Mouse (Mus musculus) activated CD4-positive, CD25-positive, alpha-beta regulatory T cell, adult 4 months (primary cell): ENCODE results near the gene Fam20b. TPM values are rescaled to one million over a fixed set of nuclear protein-coding genes. Genes with fewer than 3 reads are reported as not detected.

Experiments used
- ATAC-seq: one replicate; pipeline ENCODE4 v1.8.0; 2017
- polyA plus RNA-seq, 2 experiments: library from polyadenylated mRNA; unstranded; fragments of 100-300 nt; shearing (Covaris generic); gene quantifications; one replicate each; pipeline ENCODE4 v1.2.1; 2017

The Fam20b gene
- polyA plus RNA-seq, 2 experiments from 2014 or later: 11.2 to 12.4 TPM

GRCm38 (mm10) chr1:156727234-156728108, 8.6 kb upstream of the Fam20b start:
- no peak for ATAC-seq

- ATAC-seq: no peak
Observed at GRCm38 (mm10) chr1:156722089-156722488, 3.2 kb upstream of the Fam20b start.

- ATAC-seq: no peak
Observed at GRCm38 (mm10) chr1:156720046-156720445, 1.2 kb upstream of the Fam20b start.

- peak; percentile 43 for ATAC-seq
Observed at GRCm38 (mm10) chr1:156718286-156718949, 468 bp downstream of the Fam20b start.

GRCm38 (mm10) chr1:156717751-156718285, 1.1 kb downstream of the Fam20b start:
- no peak for ATAC-seq

- ATAC-seq: no peak
Observed at GRCm38 (mm10) chr1:156716681-156717080, 2.2 kb downstream of the Fam20b start.

- peak; percentile 46 for ATAC-seq
Observed at GRCm38 (mm10) chr1:156710472-156711098, 8.3 kb downstream of the Fam20b start.

- no peak for ATAC-seq
Observed at GRCm38 (mm10) chr1:156708672-156709071, 10.2 kb downstream of the Fam20b start.

- ATAC-seq: no peak
Observed at GRCm38 (mm10) chr1:156705696-156706285, 13.1 kb downstream of the Fam20b start.

GRCm38 (mm10) chr1:156703444-156703843, 15.4 kb downstream of the Fam20b start:
- ATAC-seq: no peak

- ATAC-seq: no peak
Observed at GRCm38 (mm10) chr1:156702151-156702550, 16.7 kb downstream of the Fam20b start.

GRCm38 (mm10) chr1:156686025-156686661, 32.7 kb downstream of the Fam20b start:
- no peak for ATAC-seq

GRCm38 (mm10) chr1:156679599-156679998, 39.3 kb downstream of the Fam20b start:
- ATAC-seq: no peak

GRCm38 (mm10) chr1:156677230-156677629, 41.7 kb downstream of the Fam20b start:
- no peak for ATAC-seq

- ATAC-seq: no peak
Observed at GRCm38 (mm10) chr1:156676596-156676995, 42.3 kb downstream of the Fam20b start.

- no peak for ATAC-seq
Observed at GRCm38 (mm10) chr1:156676171-156676570, 42.7 kb downstream of the Fam20b start.

- ATAC-seq: peak; percentile 74
Observed at GRCm38 (mm10) chr1:156674195-156675000, 44.5 kb downstream of the Fam20b start, which contains the start of gene Tor3a. Tor3a (minus strand) TSS chr1:156674356.

GRCm38 (mm10) chr1:156673476-156674194, 45.3 kb downstream of the Fam20b start:
- ATAC-seq: peak; percentile 37

- no peak for ATAC-seq
Observed at GRCm38 (mm10) chr1:156672720-156673475, 46.0 kb downstream of the Fam20b start.

GRCm38 (mm10) chr1:156671921-156672320, 47.0 kb downstream of the Fam20b start:
- ATAC-seq: no peak
